Mouse (Mus musculus) liver, adult 2 months (tissue): ENCODE results near the gene Cga.

ENCODE experiments used
- CTCF ChIP-seq: fragments of 200-500 bp; IDR thresholded peaks from 2 replicates; pipeline ENCODE4 v1.5.1; 2011; ENCODE audit warnings: low read depth, low read length, control low read depth
- POLR2A ChIP-seq: fragments of 200-500 bp; IDR thresholded peaks from 2 replicates; pipeline ENCODE4 v1.6.1; 2011; ENCODE audit warnings: low read length, control low read depth; ENCODE audit not compliant: insufficient read depth; ENCODE audit errors: extremely low read depth

GRCm38 (mm10) chr4:34901166-34901565 lies 7.6 kb downstream of the Cga start:
- no peak for TF ChIP-seq CTCF
- no peak for TF ChIP-seq POLR2A
